Mouse (Mus musculus) E14TG2a.4 (cell line): ENCODE data around the gene Ablim1.

Experiments used
- H3K27me3 ChIP-seq: 2 replicates; pipeline ENCODE4 v1.6.1; 2014; ENCODE audit warnings: low read length, control low read depth; ENCODE audit not compliant: insufficient read depth
- H3K36me3 ChIP-seq: 2 replicates; pipeline ENCODE4 v1.6.1; 2014; ENCODE audit warnings: low read length, control low read depth; ENCODE audit not compliant: insufficient read depth
- H3K4me1 ChIP-seq: replicated peaks from 2 replicates; pipeline ENCODE4 v1.6.1; 2014; ENCODE audit warnings: low read depth, low read length, control low read depth
- H3K4me3 ChIP-seq: replicated peaks from 2 replicates; pipeline ENCODE4 v1.5.1; 2014; ENCODE audit warnings: mild to moderate bottlenecking, low read length
- H3K9me3 ChIP-seq: 2 replicates; pipeline ENCODE4 v1.6.1; 2014; ENCODE audit warnings: low read length, control low read depth
- CTCF ChIP-seq: conservative IDR thresholded peaks from 2 replicates; pipeline ENCODE4 v1.5.1; 2014; ENCODE audit warnings: low read length
- NANOG ChIP-seq: IDR thresholded peaks from 2 replicates; pipeline ENCODE4 v1.6.1; 2014; ENCODE audit warnings: borderline replicate concordance, low read length, mixed read lengths
- POU5F1 ChIP-seq: IDR thresholded peaks from 2 replicates; pipeline ENCODE4 v1.6.1; 2014; ENCODE audit warnings: low read length, borderline replicate concordance

The Ablim1 gene

DNA sequence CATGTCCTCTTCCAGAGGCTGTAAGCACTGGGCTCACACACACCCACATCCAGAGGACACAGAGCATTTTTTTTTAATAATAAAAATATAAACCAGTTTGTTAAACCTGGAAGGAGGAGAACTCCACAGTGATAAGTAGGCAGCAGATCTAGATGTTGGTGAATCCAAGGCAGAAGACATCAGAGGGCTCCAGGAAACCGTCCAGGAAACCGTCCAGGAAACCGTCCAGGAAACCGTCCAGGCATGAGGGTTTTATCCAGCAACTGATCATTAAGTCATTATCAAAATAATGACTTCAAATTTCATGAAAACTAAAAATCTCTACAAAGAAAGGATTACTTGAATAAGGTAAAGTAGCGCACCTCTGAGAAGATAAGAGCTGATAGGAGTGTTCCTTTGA, 65.9 kb downstream of the Ablim1 start:
- no peak overlapping the region for H3K4me3 ChIP-seq
- TF ChIP-seq POU5F1 (no peak), NANOG (no peak), CTCF (no peak)
- no peaks in the 10 kb centered on the region for H3K4me1 ChIP-seq
- H3K27me3 ChIP-seq: no peaks in the 10 kb centered on the region
- peaks cover 13% of the 10 kb centered on the region; the same call in 1 of the 2 replicates for H3K9me3 ChIP-seq
- no peaks in the 10 kb centered on the region for H3K36me3 ChIP-seq

GRCm38 (mm10) chr19:57247221-57247620, 67.5 kb downstream of the Ablim1 start:
- H3K4me3 ChIP-seq: no peak overlapping the region
- no peaks in the 10 kb centered on the region for H3K36me3 ChIP-seq
- no peaks in the 10 kb centered on the region for H3K27me3 ChIP-seq
- H3K9me3 ChIP-seq: peaks cover 13% of the 10 kb centered on the region; the same call in 1 of the 2 replicates
- no peak for TF ChIP-seq CTCF
- TF ChIP-seq POU5F1: no peak
- no peak for TF ChIP-seq NANOG
- no peaks in the 10 kb centered on the region for H3K4me1 ChIP-seq

- TF ChIP-seq CTCF (no peak), POU5F1 (no peak), NANOG (no peak)
- Histone ChIP-seq H3K4me1 (no peaks in the 10 kb centered on the region), H3K4me3 (no peak overlapping the region), H3K36me3 (no peaks in the 10 kb centered on the region), H3K9me3 (peaks cover 13% of the 10 kb centered on the region; the same call in 1 of the 2 replicates), H3K27me3 (no peaks in the 10 kb centered on the region)
Observed at GRCm38 (mm10) chr19:57244281-57244680, 70.4 kb downstream of the Ablim1 start.

DNA sequence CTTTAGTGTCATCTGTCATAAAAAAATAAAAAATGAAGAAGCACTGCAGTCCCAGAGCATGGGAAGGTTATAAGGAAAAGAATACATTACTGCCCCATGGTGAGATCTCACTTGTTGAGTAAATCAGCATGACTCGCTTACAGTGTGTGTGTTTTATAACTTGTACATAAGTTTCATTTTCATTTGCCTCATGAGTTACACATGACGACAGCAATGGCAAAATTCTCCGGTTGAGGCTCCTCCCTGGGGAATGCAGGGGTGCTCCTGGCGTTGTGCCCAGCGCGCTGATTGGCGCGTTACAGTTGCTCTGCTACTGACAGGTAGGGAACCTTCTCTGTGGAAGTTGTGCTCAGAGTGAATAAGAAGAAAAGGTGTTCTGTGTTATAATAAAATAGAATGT, 71.1 kb downstream of the Ablim1 start:
- H3K4me1 ChIP-seq: no peaks in the 10 kb centered on the region
- no peak for TF ChIP-seq CTCF
- TF ChIP-seq NANOG: no peak
- no peak for TF ChIP-seq POU5F1
- no peak overlapping the region for H3K4me3 ChIP-seq
- peaks cover 13% of the 10 kb centered on the region; the same call in 1 of the 2 replicates for H3K9me3 ChIP-seq
- no peaks in the 10 kb centered on the region for H3K27me3 ChIP-seq
- no peaks in the 10 kb centered on the region for H3K36me3 ChIP-seq

GRCm38 (mm10) chr19:57243191-57243590, 71.5 kb downstream of the Ablim1 start:
- no peaks in the 10 kb centered on the region for H3K36me3 ChIP-seq
- TF ChIP-seq POU5F1 (no peak), CTCF (no peak), NANOG (no peak)
- no peaks in the 10 kb centered on the region for H3K27me3 ChIP-seq
- H3K9me3 ChIP-seq: peaks cover 13% of the 10 kb centered on the region; the same call in 1 of the 2 replicates
- no peak overlapping the region for H3K4me3 ChIP-seq
- H3K4me1 ChIP-seq: no peaks in the 10 kb centered on the region

GRCm38 (mm10) chr19:57241363-57242192, 73.1 kb downstream of the Ablim1 start:
- H3K9me3 ChIP-seq: peaks cover 13% of the 10 kb centered on the region; the same call in 1 of the 2 replicates
- no peak overlapping the region for H3K4me3 ChIP-seq
- no peaks in the 10 kb centered on the region for H3K27me3 ChIP-seq
- no peaks in the 10 kb centered on the region for H3K4me1 ChIP-seq
- no peaks in the 10 kb centered on the region for H3K36me3 ChIP-seq
- TF ChIP-seq CTCF (no peak), POU5F1 (no peak), NANOG (no peak)

DNA sequence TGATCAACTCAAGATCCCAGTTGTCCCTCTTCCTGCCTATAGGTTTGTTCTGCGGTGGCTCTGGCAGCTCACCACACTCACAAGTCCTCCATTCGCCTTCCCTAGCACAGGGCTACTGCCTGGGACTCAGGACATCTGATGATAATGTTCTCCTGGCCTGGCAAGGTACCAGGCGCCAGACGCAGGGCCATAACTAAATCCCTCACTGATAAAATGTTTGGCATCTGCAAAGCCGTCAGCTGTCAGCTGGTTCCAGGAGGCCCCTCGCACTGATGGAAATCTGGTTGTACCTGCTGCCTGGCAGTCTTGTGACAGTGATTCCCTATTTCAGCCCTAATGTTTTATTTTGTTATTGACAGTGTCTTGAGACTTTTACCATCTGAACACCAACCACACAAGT, 74.5 kb downstream of the Ablim1 start:
- no peak overlapping the region for H3K4me3 ChIP-seq
- peaks cover 11% of the 10 kb centered on the region; the same call in 1 of the 2 replicates for H3K9me3 ChIP-seq
- no peaks in the 10 kb centered on the region for H3K36me3 ChIP-seq
- H3K4me1 ChIP-seq: no peaks in the 10 kb centered on the region
- no peak for TF ChIP-seq NANOG
- TF ChIP-seq POU5F1: no peak
- no peak for TF ChIP-seq CTCF
- no peaks in the 10 kb centered on the region for H3K27me3 ChIP-seq

DNA sequence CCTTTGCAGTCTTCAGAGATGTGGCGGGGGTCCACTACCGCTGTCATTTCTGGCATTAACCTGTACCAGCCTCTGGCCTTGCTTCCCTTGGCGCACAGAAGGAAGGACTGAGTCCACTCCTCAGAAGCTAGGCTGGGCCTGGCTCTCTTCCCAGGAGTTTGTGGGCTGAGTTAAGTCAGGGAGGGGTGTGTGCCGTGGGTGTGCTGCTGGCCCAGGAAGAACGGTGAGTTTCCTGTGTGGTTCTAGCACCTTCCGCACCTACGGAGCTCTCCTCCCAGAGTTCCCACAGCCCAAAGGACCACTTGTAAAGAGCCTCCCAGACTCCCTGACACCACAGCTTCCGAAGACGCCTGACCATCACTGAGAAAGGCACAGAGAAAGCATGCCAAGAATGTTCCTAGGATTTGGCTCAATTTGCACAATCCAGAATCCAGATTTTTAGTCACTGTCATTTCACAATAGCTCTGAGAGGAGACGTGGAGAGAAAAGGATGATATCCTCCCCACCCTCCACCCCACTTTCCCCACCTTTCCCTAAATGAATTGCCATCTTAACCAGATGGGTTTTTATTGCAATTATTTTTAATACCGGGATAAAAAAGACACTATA, 75.4 kb downstream of the Ablim1 start:
- TF ChIP-seq POU5F1 (no peak), NANOG (no peak), CTCF (no peak)
- peaks cover 1% of the 10 kb centered on the region; the same call in 1 of the 2 replicates for H3K9me3 ChIP-seq
- H3K4me1 ChIP-seq: no peaks in the 10 kb centered on the region
- no peak overlapping the region for H3K4me3 ChIP-seq
- H3K27me3 ChIP-seq: no peaks in the 10 kb centered on the region
- H3K36me3 ChIP-seq: no peaks in the 10 kb centered on the region
